ENCODE assay signal across 14 mouse cellular contexts in the genomic region with DNA sequence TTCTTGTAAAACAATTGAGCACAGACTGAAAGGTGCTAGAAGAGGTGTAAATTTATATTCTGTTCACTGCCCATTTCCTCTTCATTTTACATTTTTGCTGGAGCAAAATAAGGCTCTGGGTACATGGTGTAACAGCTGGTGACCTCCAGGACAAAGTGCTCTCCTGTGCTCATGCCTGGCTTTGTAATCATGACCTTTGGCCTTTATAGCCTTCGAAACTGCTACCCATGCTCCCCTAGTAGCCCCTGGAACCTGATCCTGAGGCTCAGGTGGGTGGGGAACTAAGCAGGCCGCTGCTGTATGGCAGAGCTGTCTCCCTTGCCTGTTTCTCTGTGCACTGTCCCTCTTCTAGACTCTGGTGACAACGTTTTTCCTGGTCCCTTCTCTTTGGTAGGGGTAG. TPM values are rescaled to one million over a fixed set of nuclear protein-coding genes. Genes with fewer than 3 reads are reported as not detected.
"Had no signal": no experiment of that assay in that cellular context is flagged by ENCODE, and none has a peak within 500 bp of the region (broad histone marks: within the 10 kb centered on the region; RNA-seq: fewer than 3 reads in every experiment).

No protein-coding gene starts in this region.

- H3K27ac ChIP-seq: limb, embryonic 10.5 days; macrophage; midbrain, embryonic 15.5 days; neural tube, embryonic 12.5 days had no signal

- H3K9me3 ChIP-seq: limb, embryonic 10.5 days; megakaryocyte, embryonic 14.5 days; midbrain, embryonic 15.5 days; neural tube, embryonic 12.5 days had no signal

- H3K9ac ChIP-seq: lung, embryonic 14.5 days; midbrain, embryonic 15.5 days; neural tube, embryonic 12.5 days had no signal

- H3K4me1 ChIP-seq: limb, embryonic 10.5 days; megakaryocyte, embryonic 14.5 days; midbrain, embryonic 15.5 days; neural tube, embryonic 12.5 days had no signal

- H3K4me2 ChIP-seq: lung, embryonic 14.5 days; midbrain, embryonic 11.5 days; midbrain, embryonic 15.5 days; neural tube, embryonic 12.5 days had no signal

- ATAC-seq: hindbrain, embryonic 16.5 days; inflammation-experienced regulatory T-cells, adult 6 months; midbrain, embryonic 15.5 days had no signal

- DNase-seq: kidney, adult 8-10 months; kidney, postnatal 14 days; lung, embryonic 14.5 days; lung, postnatal 14 days; retina, postnatal 1 day had no signal

- H3K4me3 ChIP-seq: limb, embryonic 10.5 days; megakaryocyte, embryonic 14.5 days; midbrain, embryonic 15.5 days; neural tube, embryonic 12.5 days had no signal

- H3K27me3 ChIP-seq: megakaryocyte, embryonic 14.5 days; midbrain, embryonic 15.5 days; neural tube, embryonic 12.5 days had no signal

RNA-seq across cellular contexts. Expression of a gene that starts 34.6 kb away (rescaled TPM):
- total RNA-seq: monocyte, adult 5-6 weeks had no signal
- polyA plus RNA-seq: macrophage had no signal
